Mouse (Mus musculus): ENCODE data around the gene Shisa5.

Shisa5 gene

GRCm38 (mm10) chr9:109055271-109056030, 17.1 kb downstream of the Shisa5 start:
- DNase-seq: no peak

- DNase-seq: no peak
Observed at GRCm38 (mm10) chr9:109056081-109056690, 17.8 kb downstream of the Shisa5 start.

GRCm38 (mm10) chr9:109056916-109057315, 18.6 kb downstream of the Shisa5 start:
- DNase-seq: no peak

DNA sequence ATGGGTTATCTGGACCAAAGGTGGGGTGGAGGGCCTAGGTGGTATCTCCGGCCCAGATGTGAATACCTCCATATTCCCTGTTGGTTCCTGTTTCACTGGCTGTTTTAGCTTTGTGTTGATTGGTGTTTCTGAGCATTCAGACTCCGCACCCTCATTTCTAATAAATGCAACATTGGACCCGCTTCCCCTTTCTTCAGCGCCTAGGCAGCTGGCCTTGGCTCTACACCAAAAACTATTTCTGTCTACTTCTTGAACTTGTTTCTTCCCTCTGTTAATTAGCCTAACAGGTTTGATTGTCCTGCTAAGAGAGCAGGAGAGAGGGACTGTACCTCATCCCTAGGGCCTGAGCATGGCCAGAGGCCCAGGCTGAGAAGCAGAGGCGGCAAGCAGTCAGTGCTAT, 19.2 kb downstream of the Shisa5 start:
- peak in 1 of 2 experiments; percentile 17 for DNase-seq

DNA sequence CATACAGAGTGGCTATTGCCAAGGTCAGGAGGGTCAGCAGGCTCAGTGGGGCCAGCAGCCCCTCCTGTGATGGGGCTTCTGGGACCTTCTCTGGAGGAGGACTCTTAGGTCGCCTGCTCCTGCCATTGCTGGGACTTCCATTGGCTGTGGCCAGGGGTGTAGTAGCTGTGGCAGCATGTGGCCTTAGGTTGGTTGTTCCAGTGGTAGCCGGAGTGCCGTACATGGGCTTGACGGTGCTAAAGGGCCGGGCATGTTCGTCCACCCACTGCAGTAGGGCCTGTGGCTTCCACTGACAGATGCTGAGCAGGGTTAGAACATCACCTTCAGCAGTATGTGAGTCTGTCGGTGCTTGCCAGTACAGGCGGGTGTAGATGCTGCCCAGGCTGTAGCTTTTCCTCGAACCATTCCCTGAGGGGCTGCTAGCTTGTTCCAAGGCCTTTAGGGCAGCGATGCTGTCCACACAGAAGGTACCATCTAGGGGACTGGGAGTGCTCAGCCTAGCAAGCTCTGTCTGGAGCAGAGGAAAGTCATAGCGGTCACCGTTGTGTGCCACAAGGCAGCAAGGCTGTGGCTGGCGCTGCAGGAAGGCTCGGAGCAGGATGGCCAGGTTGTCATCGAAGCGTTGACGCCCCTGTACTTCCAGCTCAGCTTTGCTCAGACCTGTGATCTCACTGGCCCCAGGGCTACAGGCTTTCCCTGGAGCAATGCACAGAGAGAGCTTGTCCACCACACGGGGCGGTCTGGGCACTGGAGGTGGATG, 19.8 kb downstream of the Shisa5 start:
- peak in 1 of 2 experiments; percentile 12 for DNase-seq

- peak; percentile 92 to 94 for DNase-seq
Observed at GRCm38 (mm10) chr9:109059136-109059903, 21.0 kb downstream of the Shisa5 start, which contains the start of gene Trex1. Trex1 (minus strand) TSS chr9:109059734.

DNA sequence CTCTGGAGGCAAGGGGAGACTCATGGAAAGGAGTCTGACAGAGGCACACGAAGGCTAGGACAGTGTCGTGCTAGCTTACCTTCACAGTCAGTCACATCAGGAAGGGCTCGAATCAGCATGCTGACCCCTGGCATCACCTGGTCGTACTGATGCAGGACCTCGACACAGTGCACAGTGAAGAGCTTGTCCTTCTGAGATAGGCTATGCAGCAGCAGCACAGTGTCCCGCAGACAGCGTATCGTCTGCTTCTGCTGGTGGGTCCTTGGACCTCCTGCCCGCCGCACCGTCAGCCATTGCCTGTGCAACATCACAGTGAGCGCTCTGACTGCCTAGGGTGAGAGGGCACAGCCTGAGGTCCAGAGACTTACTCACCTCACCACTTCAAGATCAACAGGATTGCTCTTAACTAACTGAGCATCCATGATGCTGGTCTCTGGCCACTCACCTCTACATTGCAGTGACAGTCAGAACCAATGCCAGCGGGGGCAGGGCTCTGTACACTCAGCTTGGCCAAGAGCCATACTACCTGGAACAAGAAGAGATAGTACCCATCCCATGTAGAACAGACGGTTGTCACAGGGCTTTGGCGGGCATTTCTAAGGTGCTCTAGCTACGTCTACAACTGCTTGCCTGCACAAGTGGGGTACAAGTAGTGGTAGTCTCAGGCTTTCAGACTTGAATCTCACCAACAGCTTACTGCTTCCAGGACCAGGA, 22.0 kb downstream of the Shisa5 start:
- no peak for DNase-seq

- DNase-seq: no peak
Observed at GRCm38 (mm10) chr9:109060898-109061295, 22.5 kb downstream of the Shisa5 start.

- DNase-seq: no peak
Observed at GRCm38 (mm10) chr9:109068095-109068735, 29.9 kb downstream of the Shisa5 start.

DNA sequence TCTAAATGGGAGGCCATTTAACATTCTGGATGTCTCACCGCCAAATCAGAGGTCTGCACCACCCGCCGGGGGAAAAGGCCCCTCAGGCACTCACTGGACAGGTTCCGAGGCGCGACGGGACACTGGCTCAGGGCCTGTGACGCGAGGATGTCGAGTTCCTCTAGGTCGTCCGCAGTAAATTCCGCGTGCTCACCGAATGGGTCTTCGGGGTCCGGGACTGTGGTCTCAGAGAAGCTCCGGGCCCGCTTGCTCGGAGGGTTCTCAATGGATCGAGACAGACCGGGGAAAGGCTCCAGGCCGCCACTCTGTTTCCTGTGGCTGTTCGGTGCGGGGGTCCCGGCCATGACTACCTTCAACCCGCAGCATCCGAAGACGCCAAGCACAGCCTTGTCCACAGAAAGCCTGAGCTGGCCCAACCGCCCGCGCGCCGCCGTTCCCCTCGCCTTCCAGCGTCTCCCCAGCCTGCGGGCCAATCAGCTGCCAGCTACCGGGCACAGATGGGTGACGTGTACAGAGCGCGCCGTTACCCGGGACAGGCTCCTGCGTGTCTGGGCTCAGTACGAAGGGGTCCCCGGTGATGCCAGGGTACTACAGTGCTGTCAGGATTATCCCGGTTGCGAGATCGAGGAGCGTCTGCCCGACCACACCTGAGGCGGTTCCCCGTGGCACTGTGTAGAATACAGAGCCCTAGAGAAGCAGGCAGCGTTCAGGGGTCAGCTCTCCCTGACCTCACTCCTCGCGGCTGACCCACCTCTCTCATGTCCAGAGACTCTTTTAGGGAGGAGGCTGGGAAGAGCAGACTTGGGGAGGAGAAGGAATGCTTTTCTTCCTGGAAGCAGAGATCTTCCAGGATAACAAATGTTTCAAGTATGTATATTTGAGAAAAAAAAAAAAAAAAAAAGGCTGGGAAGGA, 35.6 kb downstream of the Shisa5 start, which contains the start of gene Atrip:
Gene Atrip (minus strand): TSS at position 464 of the 913 bp plus-strand sequence.
- DNase-seq: peak; percentile 92 to 93

- DNase-seq: no peak
Observed at GRCm38 (mm10) chr9:109080516-109080915, 42.2 kb downstream of the Shisa5 start.

DNA sequence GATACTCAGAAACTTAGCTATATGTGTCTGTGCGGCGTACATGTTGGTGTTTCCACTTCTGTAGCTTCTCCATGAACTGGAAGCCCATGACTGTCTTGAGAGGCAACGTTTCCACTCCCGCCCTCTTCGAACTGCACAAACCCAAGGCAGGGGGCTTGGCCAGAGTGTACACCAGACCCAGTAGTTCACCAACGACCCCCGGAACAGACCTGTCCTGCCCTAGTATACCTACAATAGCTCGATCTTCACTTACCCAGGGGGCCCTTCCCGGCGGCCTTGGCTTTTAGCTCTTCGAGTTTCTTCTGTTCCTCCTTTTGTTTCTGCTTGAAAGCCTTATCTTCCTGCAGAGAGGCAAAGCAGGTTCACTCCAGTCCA, 43.4 kb downstream of the Shisa5 start:
- no peak for DNase-seq

GRCm38 (mm10) chr9:109082124-109082800, 43.9 kb downstream of the Shisa5 start, which contains the start of the genes Ccdc51 and Tma7:
Ccdc51 (plus strand) TSS chr9:109082493.
Tma7 (minus strand) TSS chr9:109082587.
- peak; percentile 87 to 92 for DNase-seq

DNA sequence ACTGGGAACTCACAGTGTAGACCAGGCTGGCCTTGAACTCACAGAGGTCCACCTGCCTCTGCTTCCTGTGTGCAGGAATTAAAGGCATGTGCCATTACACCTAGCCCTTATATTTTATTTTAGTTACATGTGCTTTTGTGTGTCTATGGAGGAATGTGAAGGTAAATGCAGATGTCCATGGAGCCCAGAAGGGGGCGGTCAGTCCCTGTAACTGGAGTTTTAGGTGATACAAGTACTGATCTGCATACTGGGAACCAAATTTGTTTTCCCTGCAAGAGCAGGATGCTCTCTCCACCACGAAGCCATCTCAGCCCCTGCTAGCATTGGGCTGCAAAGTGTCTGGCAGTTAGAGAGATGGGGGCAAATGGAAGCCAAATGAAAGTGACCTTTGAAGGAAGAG, 46.6 kb downstream of the Shisa5 start:
- DNase-seq: no peak

- peak in 1 of 2 experiments; percentile 66 for DNase-seq
Observed at GRCm38 (mm10) chr9:109087987-109088386, 49.6 kb downstream of the Shisa5 start.

DNA sequence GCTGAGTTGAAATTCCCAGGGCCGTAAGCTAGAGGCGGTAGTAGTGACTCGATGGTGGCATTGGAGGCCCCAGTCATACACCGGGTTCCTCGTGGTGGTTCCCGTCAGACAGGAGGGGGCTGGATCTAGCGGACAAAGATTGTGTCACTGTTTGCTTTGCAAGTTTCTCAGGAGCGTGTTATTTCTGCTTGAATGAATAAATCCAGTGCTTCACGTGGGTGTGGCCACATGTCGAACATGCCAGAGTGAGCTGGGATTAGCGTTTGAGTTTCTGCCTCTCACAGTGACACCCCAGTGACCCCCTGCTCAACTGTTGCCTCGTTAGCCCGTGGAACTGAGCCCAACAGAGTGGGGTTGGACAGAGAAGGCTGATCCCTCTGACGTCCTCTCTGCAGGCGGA, 52.1 kb downstream of the Shisa5 start:
- DNase-seq: peak; percentile 51 to 59

GRCm38 (mm10) chr9:109091802-109092201, 53.4 kb downstream of the Shisa5 start:
- DNase-seq: peak in 1 of 2 experiments; percentile 21

DNA sequence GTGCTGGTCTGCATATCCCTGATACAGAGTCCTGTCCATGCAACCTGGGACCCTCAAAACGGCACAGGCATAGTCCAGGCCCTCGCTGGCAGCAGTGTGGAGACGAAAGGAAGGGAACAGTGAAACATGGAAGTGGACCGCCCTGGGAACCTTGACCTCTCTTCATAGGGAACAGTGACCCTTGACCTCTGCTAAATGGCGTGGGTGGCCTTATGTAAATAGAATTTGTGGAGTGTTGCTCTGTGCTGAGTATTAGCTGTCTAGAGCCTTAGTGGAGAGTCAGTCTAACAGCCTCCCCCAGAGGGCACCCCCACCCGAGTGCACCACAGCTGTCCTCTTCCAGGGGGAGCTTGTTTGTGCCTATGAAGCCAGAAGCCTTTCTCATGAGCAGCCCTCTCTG, 54.4 kb downstream of the Shisa5 start:
- DNase-seq: no peak

- DNase-seq: peak; percentile 75 to 79
Observed at GRCm38 (mm10) chr9:109093786-109094552, 55.6 kb downstream of the Shisa5 start.
